Mouse (Mus musculus): ENCODE results near the gene Elane.

Gene Elane

DNA sequence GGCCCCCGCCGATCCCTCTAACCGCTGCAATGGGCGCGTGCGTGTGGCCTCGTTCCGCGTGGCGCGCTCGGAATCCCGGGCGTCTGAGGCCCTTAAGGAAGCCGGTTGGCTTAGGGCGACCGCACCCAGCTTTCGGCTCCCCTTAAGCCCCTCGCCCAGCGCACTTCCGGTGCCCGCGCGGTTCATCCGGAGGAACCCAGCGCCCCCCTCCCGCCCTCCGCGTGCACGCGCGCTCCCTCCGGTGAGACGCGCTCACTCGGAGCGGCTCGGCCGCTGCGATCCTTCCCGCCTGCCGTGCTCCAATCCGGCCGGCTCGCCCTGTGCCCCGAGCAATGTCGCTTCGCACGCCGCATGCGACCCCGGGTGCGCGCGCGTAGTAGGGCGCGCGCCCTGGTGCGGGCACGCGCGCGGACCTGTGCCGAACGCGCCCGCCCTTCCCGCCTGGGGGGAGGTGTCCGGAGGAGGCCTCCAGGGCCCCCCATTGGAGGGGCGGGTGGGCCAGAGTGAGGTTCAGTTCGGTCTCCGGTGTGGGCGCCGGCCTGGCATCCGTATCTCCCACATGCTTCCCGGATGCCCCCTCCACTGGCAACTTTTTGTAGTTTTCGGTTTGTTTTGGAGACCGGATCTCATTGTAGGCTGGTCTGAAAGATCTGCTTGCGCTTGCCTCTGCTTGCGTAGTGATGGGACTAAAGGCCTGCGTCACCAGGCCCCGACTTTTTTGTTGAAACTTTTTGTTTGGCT is 31.1 kb upstream of the Elane start:
- ChIA-PET POLR2A (interaction anchor here (0.5 to 15.0 kb wide), 136 partner anchors 8 to 1182 kb away, joined by 3 to 177 read pairs (median 5); partner anchors contain the start of genes Prtn3 (in 3 of the 4), Wdr18 (in 3 of the 4), Mbd3 (in 2 of the 4) and Med16 (in 2 of the 4)), CTCF (interaction anchor here (0.6 to 4.6 kb wide), 12 partner anchors 10 to 1682 kb away, joined by 3 to 18 read pairs (median 4); partner anchors contain the start of genes Rps15 (in 1 of the 4) and Wdr18 (in 1 of the 4))

DNA sequence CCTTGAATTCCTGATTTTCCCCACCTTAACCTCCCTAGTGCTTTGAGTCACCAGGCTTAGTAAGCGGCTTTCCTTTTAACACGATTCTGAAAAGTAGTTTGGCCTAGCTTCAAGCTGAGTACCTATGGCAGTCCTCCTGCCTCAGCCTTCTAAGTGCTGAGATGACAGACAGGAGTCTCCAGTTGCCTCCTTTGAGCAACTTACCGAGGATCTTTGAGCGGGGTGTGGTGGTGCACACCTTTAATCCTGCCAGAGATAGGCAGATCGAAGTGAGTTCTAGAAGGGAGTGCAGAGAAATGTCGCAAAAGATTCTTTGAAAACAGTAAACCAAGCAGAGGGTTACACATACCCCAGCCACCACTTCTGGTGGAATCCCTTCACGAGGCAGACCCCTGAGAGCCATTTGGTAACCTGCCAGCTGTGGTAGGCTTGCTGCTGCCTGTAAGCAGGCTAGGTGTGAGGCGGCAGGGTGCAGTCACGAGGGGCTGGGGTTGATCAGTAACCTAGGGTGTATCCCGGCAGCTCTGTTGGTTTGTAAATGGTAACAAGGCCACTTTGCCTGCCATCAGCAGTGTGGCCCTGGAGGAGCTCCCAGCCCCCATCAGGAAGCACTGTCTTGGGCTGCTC is 30.4 kb upstream of the Elane start:
- CTCF ChIA-PET, result interaction anchor here in 1 of 4 experiments (0.9 to 4.6 kb wide), 2 partner anchors 21 to 105 kb away, joined by 3 to 18 read pairs; no protein-coding TSS in a partner anchor
- POLR2A ChIA-PET, result interaction anchor here (0.6 to 15.0 kb wide), 41 partner anchors 9 to 444 kb away, joined by 3 to 177 read pairs (median 5); partner anchors contain the start of genes Prtn3 (in 3 of the 4), Bsg (in 2 of the 4), Med16 (in 2 of the 4) and Dazap1 (in 1 of the 4)

DNA sequence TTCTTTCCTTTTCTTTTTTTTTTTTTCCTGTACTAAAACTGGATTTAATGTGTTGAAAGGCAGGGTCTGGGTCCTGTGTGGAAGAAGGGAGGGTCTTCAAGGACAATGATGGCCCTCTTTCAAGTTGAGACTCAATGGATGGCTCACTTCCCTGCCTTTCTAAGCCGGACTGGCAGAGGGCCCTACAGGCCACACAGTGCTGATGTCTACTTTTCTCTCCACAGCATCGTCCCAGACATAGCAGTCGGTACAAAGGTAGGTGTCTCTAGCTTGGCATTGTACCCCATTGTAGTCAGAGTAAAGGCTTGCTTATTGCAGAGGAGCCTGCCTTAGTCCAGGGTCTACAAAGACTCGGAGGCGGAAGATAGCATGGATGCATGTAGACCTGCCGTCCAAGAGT is 29.8 kb upstream of the Elane start:
- POLR2A ChIA-PET, result interaction anchor here (0.6 to 15.0 kb wide), 40 partner anchors 8 to 443 kb away, joined by 3 to 177 read pairs (median 5); partner anchors contain the start of genes Prtn3 (in 3 of the 4), Bsg (in 2 of the 4), Med16 (in 2 of the 4) and Gm26602 (in 1 of the 4)
- CTCF ChIA-PET, result interaction anchor here in 2 of 4 experiments (0.6 to 4.6 kb wide), 3 partner anchors 21 to 1878 kb away, joined by 3 to 18 read pairs (median 3); partner anchors contain the start of gene 1810043G02Rik (in 1 of the 2)

DNA sequence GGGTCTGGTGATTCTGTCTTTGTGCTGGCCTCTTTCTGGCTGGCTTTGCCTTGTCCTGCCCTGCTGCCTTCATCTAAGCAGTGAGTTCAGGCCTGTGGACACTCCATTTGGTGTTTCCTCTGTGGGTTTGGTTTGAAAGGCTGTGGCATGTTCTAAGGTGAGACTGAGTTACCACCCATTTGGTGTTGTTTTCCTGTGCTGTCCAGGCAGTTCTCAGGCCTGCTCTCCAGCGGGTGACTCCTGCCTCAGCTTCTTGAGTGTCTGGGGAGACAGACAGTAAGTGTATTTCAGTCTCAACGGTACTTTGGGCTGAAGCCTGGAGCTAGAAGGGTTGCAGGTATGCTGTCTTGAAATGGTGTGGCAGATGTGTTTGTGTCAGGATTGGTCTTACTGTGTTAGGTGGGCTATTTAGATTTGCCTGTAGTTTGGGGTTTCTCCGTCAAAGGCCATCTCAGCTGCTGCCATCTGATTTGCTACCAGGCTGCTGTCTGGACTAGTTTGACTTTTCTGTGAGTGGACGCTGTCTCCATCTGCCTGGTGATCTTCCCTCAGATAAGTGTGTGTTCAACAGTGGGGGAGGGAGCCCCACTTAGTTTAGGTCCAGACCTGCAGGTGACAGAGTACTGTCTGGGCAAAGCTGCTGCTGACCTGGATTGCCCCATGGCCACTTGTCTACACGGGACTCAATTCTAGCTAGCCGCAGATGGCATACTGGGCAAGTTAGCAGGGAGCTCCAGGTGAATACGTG is 29.2 kb upstream of the Elane start:
- ChIA-PET CTCF (interaction anchor here (0.6 to 4.6 kb wide), 5 partner anchors 14 to 1878 kb away, joined by 3 to 18 read pairs (median 3); partner anchors contain the start of gene 1810043G02Rik (in 1 of the 4)), POLR2A (interaction anchor here (0.8 to 15.0 kb wide), 27 partner anchors 8 to 284 kb away, joined by 3 to 177 read pairs (median 6); partner anchors contain the start of genes Med16 (in 2 of the 4), Plppr3 (in 2 of the 4), Prtn3 (in 2 of the 4) and Bsg (in 1 of the 4))

DNA sequence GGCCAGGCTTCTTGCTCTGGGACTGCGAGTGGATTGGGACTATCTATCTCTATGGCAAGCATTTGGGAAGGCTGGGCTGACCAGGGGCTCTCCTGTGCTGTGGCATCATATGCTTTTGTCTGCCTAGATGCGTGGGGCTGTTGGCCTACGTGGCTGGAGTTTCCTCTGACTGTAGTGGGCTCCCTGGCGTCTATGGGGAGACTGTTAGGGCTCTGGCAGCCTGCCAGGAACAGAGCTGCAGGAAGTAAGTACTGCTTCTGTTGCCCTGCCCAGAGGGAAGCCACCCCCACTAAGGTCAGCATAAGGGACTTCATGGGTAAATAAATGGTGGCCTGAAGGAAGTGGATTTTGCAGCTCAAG is 28.6 kb upstream of the Elane start:
- CTCF ChIA-PET, result interaction anchor here in 3 of 4 experiments (0.6 to 4.6 kb wide), 6 partner anchors 14 to 208 kb away, joined by 3 to 18 read pairs (median 3); no protein-coding TSS in a partner anchor

DNA sequence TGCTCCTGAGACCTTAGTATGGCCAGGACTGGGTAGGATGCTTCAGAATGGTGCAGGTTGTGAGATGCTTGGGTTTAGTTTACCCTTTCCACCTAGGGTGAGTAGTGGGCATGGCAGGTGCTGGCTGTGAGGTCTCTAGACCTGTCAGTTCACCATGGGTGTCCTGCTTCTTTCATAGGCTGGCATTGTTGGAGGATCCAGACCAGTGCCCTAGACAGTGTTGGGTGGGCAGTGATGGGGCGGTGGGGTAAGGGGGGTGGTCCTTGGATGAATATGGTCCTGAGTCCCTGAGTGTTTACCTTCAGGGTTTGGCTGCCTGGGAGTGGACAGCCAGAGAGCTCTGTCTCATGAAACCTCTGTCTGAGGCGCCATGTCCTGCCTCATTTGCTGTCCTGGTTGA is 28.2 kb upstream of the Elane start:
- ChIA-PET POLR2A (interaction anchor here (0.6 to 15.0 kb wide), 43 partner anchors 7 to 418 kb away, joined by 3 to 177 read pairs (median 5); partner anchors contain the start of genes Med16 (in 2 of the 4), Plppr3 (in 2 of the 4), Prtn3 (in 2 of the 4) and Cbarp (in 1 of the 4)), CTCF (interaction anchor here in 3 of 4 experiments (0.6 to 4.6 kb wide), 6 partner anchors 13 to 209 kb away, joined by 3 to 18 read pairs (median 3); no protein-coding TSS in a partner anchor)

More for the DNA sequence above, 28.6 kb upstream of the Elane start:
- POLR2A ChIA-PET, result interaction anchor here (0.8 to 15.0 kb wide), 33 partner anchors 7 to 299 kb away, joined by 3 to 177 read pairs (median 5); partner anchors contain the start of genes Med16 (in 2 of the 4), Plppr3 (in 2 of the 4), Prtn3 (in 2 of the 4) and Bsg (in 1 of the 4)

DNA sequence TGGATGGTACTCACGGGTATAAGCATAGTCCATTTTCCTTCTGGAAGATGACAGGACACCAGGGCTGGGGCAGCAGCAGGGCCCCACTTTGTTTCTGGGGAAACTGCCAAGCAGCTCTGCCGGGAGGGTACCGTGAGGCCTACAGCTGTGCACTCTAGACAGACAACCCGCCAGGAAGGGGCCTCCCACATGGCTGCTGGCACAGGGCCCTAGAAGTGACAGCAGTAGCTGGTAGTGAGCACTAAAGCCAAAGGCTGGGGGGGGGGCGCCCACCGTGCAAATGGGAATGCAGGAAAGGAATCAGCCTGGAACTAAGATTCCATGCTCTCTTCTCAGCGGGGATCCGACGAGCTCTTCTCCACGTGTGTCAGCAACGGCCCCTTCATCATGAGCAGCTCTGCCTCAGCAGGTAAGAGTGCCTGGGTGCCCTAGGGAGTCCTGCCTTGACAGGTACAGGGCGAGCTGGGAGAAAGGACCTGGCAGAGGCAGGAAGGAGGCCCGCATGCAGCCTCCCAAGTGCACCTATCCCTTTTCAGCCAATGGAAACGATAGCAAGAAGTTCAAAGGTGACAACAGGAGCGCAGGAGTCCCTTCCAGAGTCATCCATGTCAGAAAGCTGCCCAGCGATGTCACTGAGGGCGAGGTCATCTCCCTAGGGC is 27.5 kb upstream of the Elane start:
- POLR2A ChIA-PET, result interaction anchor here (0.6 to 15.0 kb wide), 53 partner anchors 6 to 1787 kb away, joined by 3 to 177 read pairs (median 4); partner anchors contain the start of genes Med16 (in 2 of the 4), Plppr3 (in 2 of the 4), Prtn3 (in 2 of the 4) and Gm26602 (in 1 of the 4)

DNA sequence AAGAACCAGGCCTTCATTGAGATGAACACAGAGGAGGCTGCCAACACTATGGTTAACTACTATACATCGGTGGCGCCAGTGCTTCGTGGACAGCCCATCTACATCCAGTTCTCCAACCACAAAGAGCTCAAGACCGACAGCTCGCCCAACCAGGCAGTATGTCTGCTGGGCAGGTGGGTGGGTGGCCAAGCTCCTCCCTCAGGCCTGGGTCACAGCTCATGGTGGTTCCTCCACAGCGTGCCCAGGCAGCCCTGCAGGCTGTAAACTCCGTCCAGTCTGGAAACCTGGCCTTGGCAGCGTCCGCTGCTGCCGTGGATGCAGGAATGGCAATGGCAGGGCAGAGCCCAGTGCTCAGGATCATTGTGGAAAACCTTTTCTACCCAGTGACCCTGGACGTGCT is 26.9 kb upstream of the Elane start:
- ChIA-PET CTCF (interaction anchor here in 3 of 4 experiments (0.6 to 4.6 kb wide), 4 partner anchors 22 to 24 kb away, joined by 3 to 18 read pairs (median 6); no protein-coding TSS in a partner anchor), POLR2A (interaction anchor here in 3 of 4 experiments (0.6 to 15.0 kb wide), 42 partner anchors 4 to 1788 kb away, joined by 3 to 177 read pairs (median 5); partner anchors contain the start of genes Med16 (in 2 of the 3), Plppr3 (in 2 of the 3), Prtn3 (in 2 of the 3) and Gm26602 (in 1 of the 3))

More for the DNA sequence above, 27.5 kb upstream of the Elane start:
- CTCF ChIA-PET, result interaction anchor here in 3 of 4 experiments (0.6 to 4.6 kb wide), 6 partner anchors 23 to 118 kb away, joined by 3 to 18 read pairs (median 4); partner anchors contain the start of gene Wdr18 (in 1 of the 3)

DNA sequence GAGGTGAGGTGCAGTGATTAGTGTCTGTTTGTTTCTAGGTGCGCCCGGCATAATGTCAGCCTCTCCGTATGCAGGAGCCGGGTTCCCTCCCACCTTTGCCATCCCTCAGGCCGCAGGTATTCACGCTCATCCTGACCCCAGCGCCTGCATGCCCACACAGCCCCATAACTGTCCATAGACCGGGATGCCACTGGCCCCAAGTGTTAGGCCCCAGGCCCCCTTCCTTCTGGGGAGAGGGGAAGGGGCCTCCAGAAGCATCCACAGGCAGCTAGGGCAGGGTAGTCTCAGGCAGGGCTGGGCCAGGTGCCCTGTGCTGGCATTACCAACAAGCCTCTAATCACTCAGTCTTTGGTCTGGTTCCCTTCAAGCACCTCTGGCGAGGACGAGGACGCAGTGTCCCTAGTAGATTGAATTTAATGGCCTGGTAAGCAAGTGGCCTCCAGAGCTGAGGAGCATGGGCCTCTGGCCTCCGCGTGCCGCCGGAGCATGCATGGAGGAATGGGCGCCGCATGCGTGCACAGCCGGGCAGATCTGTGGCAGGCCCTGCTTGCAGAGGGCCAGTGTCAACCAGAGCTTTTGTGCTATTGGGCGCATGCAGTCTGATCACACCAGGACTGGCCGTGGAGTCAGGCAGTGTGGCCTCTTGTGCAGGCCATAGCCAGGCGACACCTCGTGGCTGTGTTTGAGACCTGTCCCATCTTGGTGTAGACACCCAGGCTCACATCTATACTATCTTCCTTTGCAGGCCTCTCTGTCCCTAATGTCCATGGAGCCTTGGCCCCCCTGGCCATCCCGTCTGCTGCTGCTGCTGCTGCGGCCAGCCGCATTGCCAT is 25.8 kb upstream of the Elane start:
- POLR2A ChIA-PET, result interaction anchor here (0.5 to 15.0 kb wide), 29 partner anchors 5 to 477 kb away, joined by 3 to 177 read pairs (median 5); partner anchors contain the start of genes Plppr3 (in 2 of the 4), Prtn3 (in 2 of the 4), Ptbp1 (in 2 of the 4) and Cdc34 (in 1 of the 4)
- CTCF ChIA-PET, result interaction anchor here (0.5 to 4.6 kb wide), 10 partner anchors 11 to 659 kb away, joined by 3 to 18 read pairs (median 4); partner anchors contain the start of gene Wdr18 (in 1 of the 4)

DNA sequence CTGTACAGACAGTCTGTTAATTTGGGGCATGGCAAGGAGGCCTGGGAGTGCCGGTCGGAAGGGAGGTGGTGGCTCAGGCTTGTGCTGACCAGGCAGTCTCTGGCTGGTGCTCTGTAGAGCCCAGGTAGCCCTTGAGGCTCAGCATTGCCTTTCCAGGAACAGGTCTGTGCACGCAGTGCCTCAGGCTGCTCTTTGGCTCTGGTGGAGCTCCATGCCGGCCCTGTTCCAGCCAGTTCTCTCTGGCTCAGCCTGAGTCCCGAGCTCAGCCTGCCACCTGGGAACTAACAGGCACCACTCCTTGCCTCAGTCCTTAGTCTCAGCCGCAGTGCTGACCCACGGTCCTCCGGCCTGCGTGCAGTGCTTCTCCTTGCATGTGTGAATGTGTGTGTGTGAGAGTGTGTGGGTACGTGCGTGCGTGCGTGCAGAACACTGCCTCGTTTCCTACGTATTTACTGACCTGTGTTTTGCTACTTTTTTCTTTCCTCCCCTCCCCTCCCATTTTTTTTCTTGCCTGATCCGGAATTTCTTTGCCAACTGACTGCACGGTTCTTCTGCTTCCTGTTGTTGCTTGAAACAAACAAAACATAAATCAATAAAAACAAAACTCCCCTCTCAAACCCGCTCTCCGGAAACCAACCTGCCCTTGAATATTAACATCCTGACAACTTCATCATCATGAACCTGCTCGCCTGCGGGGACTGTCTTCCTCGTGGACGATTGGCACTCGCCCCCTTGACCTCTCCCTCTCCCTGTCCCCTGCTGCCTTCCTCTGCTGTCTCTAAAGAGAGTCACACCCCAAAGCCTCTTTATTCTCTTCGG is 24.6 kb upstream of the Elane start:
- POLR2A ChIA-PET, result interaction anchor here (0.5 to 15.0 kb wide), 43 partner anchors 6 to 468 kb away, joined by 3 to 177 read pairs (median 5); partner anchors contain the start of genes Ptbp1 (in 3 of the 4), Plppr3 (in 2 of the 4), Prtn3 (in 2 of the 4) and Arid3a (in 1 of the 4)

DNA sequence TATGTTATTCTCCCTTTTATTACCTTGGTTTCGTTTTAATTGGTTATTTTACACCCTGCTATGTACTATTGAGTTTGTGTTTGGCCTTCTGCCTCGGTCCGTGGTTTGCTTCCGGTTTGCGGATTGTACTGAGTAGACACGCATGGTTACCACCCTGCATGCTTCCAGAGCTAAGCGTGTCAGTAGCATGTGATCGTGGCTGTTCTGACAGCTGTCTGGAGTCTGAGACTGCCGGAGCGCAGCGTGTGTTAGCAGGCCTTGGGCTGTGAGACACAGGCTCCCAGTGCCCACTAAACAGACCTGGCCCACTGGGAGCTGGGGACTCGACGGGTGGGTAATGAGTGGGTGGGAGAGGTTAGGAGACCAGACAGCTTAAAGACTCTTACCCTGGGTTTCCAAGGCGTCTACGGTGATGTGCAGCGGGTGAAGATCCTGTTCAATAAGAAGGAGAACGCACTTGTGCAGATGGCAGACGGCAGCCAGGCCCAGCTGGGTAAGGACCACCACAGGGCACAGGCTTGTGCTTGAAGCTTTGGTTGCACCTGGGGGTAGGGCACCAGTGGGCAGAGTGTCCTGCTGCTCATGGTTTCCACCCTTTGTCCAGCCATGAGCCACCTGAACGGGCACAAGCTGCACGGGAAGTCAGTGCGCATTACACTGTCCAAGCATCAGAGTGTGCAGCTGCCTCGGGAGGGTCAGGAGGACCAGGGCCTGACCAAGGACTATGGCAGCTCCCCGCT is 23.8 kb upstream of the Elane start:
- ChIA-PET POLR2A (interaction anchor here (0.5 to 15.0 kb wide), 29 partner anchors 7 to 1188 kb away, joined by 3 to 177 read pairs (median 5); partner anchors contain the start of genes Ptbp1 (in 3 of the 4), Plppr3 (in 2 of the 4), Prtn3 (in 2 of the 4) and Arid3a (in 1 of the 4)), CTCF (interaction anchor here in 3 of 4 experiments (0.6 to 1.3 kb wide), 4 partner anchors 9 to 98 kb away, joined by 3 to 4 read pairs (median 3); partner anchors contain the start of gene Wdr18 (in 1 of the 3))

More for the DNA sequence above, 24.6 kb upstream of the Elane start:
- CTCF ChIA-PET, result interaction anchor here (0.6 to 1.5 kb wide), 11 partner anchors 9 to 98 kb away, joined by 3 to 5 read pairs (median 3); partner anchors contain the start of genes Wdr18 (in 2 of the 4) and Med16 (in 1 of the 4)

DNA sequence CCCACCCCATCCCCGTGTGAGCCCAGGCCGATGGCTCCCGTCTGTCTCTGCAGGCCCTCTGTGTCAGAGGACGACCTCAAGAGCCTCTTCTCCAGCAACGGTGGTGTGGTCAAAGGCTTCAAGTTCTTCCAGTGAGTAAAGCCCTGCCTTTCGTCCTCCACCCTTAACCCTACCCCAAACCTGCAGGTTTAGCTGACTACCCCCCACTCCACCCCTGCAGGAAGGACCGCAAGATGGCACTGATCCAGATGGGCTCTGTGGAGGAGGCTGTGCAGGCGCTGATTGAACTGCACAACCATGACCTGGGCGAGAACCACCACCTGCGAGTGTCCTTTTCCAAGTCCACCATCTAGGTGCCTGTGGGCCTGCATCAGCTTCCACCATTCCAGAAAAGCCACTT is 23.1 kb upstream of the Elane start:
- ChIA-PET POLR2A (interaction anchor here in 3 of 4 experiments (0.6 to 15.0 kb wide), 20 partner anchors 8 to 366 kb away, joined by 3 to 177 read pairs (median 10); partner anchors contain the start of genes Plppr3 (in 3 of the 3), Prtn3 (in 3 of the 3), Ptbp1 (in 3 of the 3) and Arid3a (in 1 of the 3)), CTCF (interaction anchor here in 3 of 4 experiments (0.6 to 1.3 kb wide), 3 partner anchors 8 to 52 kb away, joined by 3 to 4 read pairs (median 3); no protein-coding TSS in a partner anchor)
